Mouse (Mus musculus): ENCODE data around the gene Olfr1371. TPM values are rescaled to one million over a fixed set of nuclear protein-coding genes. Genes with fewer than 3 reads are reported as not detected.
"Not testable (repeated sequence)": the region's sequence is repeated elsewhere in the genome, so short reads cannot be mapped to it uniquely, and the experiment has no call there.

The Olfr1371 gene
- polyA plus RNA-seq, 1 experiment from 2014 or later, result not detected

DNA sequence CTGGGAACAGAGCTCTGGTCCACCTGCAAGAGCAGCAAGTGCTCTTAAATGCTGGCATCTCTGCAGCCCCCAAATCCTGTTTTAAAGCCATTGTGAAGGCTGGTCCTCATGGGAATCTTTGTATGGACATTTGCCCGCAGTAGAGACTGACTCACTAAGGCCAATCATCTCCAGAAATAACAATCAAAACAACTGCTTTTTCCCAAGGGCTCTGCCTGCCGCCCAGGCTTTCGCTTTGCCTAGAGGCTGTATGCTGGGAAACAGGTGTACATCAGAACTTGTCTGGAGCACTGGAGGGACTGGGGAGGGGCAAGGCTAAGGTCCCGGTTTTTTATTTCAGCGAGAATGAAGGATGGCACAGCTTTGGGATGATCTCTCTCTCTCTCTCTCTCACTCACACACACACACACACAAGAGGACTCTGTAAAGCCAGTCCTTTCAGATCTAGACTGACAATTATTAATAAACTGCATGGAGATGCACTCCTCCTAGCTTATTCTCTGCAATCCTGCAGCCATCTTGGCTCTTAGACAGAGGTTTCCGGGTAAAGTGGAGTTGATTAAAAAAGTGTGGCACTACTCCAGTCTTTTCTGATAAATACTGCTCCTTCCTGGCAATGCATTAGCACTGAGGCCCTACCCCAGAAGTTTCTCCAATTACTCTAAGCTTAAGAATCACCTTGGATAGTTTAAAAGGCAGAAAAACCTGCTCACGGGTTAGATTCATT, 15.1 kb upstream of the Olfr1371 start:
- no peak overlapping the region for H3K4me2 ChIP-seq (ENCODE audit: low read depth)
- no peak overlapping the region for H3K9ac ChIP-seq (ENCODE audit: low read length)
- no peaks in the 10 kb centered on the region for H3K36me3 ChIP-seq (ENCODE audit: control insufficient read depth, insufficient read depth, low read length)
- 84% methylated on average over 7 of the region's 7 CpGs for WGBS
- DNase-seq (ENCODE audit: low spot score) (no peak), ATAC-seq (ENCODE audit: insufficient read depth, low FRiP score, low TSS enrichment) (no peak)
- H3K4me1 ChIP-seq (ENCODE audit: control insufficient read depth, insufficient read depth, low read length), result peaks cover 6% of the 10 kb centered on the region; the same call in 1 of the 2 replicates
- no peak overlapping the region for H3K27ac ChIP-seq (ENCODE audit: low read depth, low read length)
- H3K27me3 ChIP-seq (ENCODE audit: control insufficient read depth, insufficient read depth, low read length), result no peaks in the 10 kb centered on the region
- H3K4me3 ChIP-seq (ENCODE audit: low read depth, low read length), result no peak overlapping the region
- H3K9me3 ChIP-seq (ENCODE audit: control insufficient read depth, low read length), result no peaks in the 10 kb centered on the region

DNA sequence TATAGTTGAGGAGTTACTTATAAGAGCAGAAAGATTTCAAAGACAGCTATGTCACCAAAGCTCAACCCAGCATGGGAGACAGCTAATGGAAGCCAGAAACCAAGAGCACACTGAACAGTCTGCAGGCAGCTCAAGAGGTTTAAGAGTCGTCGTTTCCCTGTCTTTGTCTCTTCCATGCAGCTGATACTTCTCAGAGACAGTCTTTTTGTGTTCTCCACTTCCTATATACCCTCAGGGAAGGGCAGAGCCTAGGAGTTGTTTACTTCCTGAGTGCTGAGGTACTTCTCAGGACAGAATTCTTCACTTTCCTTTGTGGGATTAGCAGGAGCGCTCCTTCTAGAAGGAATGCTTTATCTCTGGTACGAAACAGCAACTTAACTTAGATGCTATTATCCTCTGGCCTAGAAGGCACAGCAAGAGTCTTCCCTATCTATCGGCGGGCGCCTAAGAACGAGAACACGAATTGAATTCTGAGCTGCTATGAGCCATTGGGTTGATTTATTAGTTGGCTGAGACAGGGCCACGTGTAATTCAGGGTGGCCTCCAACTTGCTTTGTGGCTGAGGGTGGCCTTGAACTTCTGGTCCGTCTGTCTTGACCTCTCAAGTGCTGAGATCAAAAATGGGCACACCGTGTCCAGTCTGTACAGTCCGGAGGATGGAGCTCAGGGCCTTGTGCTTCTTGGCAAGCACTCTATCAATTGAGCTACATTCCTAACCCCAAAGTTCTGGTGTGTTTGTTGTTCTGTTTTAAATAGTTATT, 13.9 kb upstream of the Olfr1371 start:
- ATAC-seq (ENCODE audit: insufficient read depth, low FRiP score, low TSS enrichment) (no peak), DNase-seq (ENCODE audit: low spot score) (no peak)
- WGBS, result 85% methylated on average over 13 of the region's 13 CpGs
- H3K4me3 ChIP-seq (ENCODE audit: low read depth, low read length), result no peak overlapping the region
- H3K9me3 ChIP-seq (ENCODE audit: control insufficient read depth, low read length), result no peaks in the 10 kb centered on the region
- H3K9ac ChIP-seq (ENCODE audit: low read length), result no peak overlapping the region
- no peak overlapping the region for H3K27ac ChIP-seq (ENCODE audit: low read depth, low read length)
- H3K4me2 ChIP-seq (ENCODE audit: low read depth), result no peak overlapping the region
- H3K27me3 ChIP-seq (ENCODE audit: control insufficient read depth, insufficient read depth, low read length), result no peaks in the 10 kb centered on the region
- no peaks in the 10 kb centered on the region; the same call in 1 of the 2 replicates for H3K4me1 ChIP-seq (ENCODE audit: control insufficient read depth, insufficient read depth, low read length)
- H3K36me3 ChIP-seq (ENCODE audit: control insufficient read depth, insufficient read depth, low read length), result no peaks in the 10 kb centered on the region

DNA sequence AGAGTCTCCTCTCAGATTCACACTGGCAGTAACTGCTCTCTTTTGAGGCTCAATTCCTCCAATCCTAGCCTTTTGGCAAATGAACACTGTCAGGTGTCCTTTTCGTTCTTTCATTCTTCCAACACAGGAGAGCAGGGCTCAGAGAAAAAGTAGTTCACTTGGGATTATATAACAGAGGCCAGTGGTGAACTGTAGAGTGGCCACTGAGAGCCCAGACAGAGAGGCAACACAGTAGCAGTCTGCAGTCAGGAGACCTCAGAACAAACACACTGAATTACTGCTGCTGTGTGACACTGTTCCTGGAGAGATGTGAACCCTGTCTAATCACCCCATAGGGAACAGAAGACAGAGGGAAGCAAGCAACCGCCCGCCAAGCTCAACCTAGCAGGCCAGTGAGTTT, 13.3 kb upstream of the Olfr1371 start:
- H3K27me3 ChIP-seq (ENCODE audit: control insufficient read depth, insufficient read depth, low read length), result no peaks in the 10 kb centered on the region
- H3K9ac ChIP-seq (ENCODE audit: low read length), result no peak overlapping the region
- H3K4me1 ChIP-seq (ENCODE audit: control insufficient read depth, insufficient read depth, low read length), result no peaks in the 10 kb centered on the region; the same call in 1 of the 2 replicates
- H3K9me3 ChIP-seq (ENCODE audit: control insufficient read depth, low read length), result no peaks in the 10 kb centered on the region
- DNase-seq (ENCODE audit: low spot score) (no peak), ATAC-seq (ENCODE audit: insufficient read depth, low FRiP score, low TSS enrichment) (no peak)
- 79% methylated on average over 3 of the region's 3 CpGs for WGBS
- no peak overlapping the region for H3K4me2 ChIP-seq (ENCODE audit: low read depth)
- H3K36me3 ChIP-seq (ENCODE audit: control insufficient read depth, insufficient read depth, low read length), result no peaks in the 10 kb centered on the region
- no peak overlapping the region for H3K4me3 ChIP-seq (ENCODE audit: low read depth, low read length)
- H3K27ac ChIP-seq (ENCODE audit: low read depth, low read length), result no peak overlapping the region

DNA sequence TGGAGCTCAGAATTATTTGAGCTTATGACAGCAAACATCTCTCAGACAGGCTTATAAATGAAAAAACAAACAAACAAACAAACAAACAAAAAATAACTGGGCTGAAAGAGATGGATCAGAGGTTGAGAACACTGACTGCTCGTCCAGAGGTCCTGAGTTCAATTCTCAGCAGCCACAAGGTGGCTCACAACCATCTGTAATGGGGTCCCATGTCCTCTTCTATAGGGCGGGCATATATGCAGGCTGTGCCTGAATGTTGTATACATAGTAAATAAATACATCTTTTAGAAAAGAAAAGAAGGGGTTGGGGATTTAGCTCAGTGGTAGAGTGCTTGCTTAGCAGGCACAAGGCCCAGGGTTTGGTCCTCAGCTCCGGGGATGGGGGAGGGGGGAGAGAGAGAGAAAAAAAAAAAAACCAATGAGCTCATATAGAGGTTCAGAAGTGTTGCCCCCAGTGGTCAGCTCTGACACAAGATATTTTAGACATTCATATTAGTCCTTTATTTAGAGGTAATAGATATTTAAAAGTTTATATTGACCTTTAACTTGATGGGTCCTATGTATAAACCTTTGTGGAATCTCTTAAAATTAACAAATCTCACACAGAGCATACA, 12.3 kb upstream of the Olfr1371 start:
- H3K4me1 ChIP-seq (ENCODE audit: control insufficient read depth, insufficient read depth, low read length), result no peaks in the 10 kb centered on the region; the same call in 1 of the 2 replicates
- DNase-seq (ENCODE audit: low spot score), result no peak
- no peak overlapping the region for H3K9ac ChIP-seq (ENCODE audit: low read length)
- 75% methylated on average over 3 of the region's 3 CpGs for WGBS
- no peaks in the 10 kb centered on the region for H3K36me3 ChIP-seq (ENCODE audit: control insufficient read depth, insufficient read depth, low read length)
- no peak overlapping the region for H3K4me2 ChIP-seq (ENCODE audit: low read depth)
- no peak overlapping the region for H3K27ac ChIP-seq (ENCODE audit: low read depth, low read length)
- no peaks in the 10 kb centered on the region for H3K9me3 ChIP-seq (ENCODE audit: control insufficient read depth, low read length)
- no peak overlapping the region for H3K4me3 ChIP-seq (ENCODE audit: low read depth, low read length)
- H3K27me3 ChIP-seq (ENCODE audit: control insufficient read depth, insufficient read depth, low read length), result no peaks in the 10 kb centered on the region
- no peak for ATAC-seq (ENCODE audit: insufficient read depth, low FRiP score, low TSS enrichment)

DNA sequence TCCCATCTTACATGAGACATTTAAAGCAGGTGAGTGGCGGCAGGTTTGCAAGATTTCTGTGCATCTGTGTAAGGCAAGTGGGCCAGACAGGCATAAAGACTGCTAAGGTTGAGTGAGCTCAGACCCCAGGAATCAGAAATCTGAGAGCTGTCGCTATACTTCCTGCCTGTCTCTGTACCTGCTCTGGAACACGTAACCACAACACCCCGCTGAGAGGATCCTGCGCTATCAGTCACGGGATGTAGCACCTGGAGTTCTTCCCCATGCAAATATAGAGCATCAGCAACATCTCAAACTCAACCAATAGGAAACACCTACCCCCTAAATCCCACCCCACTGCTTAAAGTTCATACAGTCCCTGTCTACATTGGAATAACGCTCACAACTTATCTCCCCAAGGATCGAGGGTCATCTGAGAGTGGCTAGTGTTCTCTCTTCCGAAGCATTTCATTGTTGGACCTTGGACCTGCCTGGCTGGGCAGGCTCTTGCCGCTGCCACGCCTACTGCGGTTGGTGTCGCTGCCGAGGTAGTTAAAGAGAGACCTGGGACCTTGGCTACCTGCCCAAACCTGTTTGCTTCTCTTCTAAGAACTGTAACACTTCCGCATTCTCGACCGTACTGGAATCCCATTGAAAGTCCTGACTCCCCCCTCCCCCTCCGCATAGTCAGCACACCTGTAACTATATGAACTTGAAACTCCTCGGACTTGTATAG, 10.3 kb upstream of the Olfr1371 start:
- WGBS, result 18% methylated on average over 19 of the region's 19 CpGs
- H3K27me3 ChIP-seq (ENCODE audit: control insufficient read depth, insufficient read depth, low read length), result no peaks in the 10 kb centered on the region
- no peak overlapping the region for H3K27ac ChIP-seq (ENCODE audit: low read depth, low read length)
- H3K4me1 ChIP-seq (ENCODE audit: control insufficient read depth, insufficient read depth, low read length), result no peaks in the 10 kb centered on the region
- DNase-seq (ENCODE audit: low spot score) (no peak), ATAC-seq (ENCODE audit: insufficient read depth, low FRiP score, low TSS enrichment) (no peak)
- H3K36me3 ChIP-seq (ENCODE audit: control insufficient read depth, insufficient read depth, low read length), result no peaks in the 10 kb centered on the region
- no peaks in the 10 kb centered on the region for H3K9me3 ChIP-seq (ENCODE audit: control insufficient read depth, low read length)
- no peak overlapping the region for H3K4me3 ChIP-seq (ENCODE audit: low read depth, low read length)
- H3K4me2 ChIP-seq (ENCODE audit: low read depth), result no peak overlapping the region
- no peak overlapping the region for H3K9ac ChIP-seq (ENCODE audit: low read length)

DNA sequence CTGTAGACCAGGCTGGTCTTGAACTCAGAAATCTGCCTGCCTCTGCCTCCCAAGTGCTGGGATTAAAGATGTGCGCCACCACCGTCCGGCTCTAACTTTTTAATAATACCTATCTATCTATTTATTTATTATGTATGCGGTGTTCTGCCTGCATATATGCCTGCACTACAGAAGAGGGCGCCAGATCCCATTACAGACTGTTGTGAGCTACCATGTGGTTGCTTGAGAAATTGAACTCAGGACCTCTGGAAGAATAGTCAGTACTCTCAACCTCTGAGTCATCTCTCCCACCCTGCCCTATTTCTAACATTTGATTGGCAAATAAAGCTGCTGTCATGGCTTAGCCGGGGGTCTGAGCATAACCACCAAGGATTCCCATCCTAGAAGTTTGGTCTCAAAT, 9.1 kb upstream of the Olfr1371 start:
- Histone ChIP-seq H3K4me1 (ENCODE audit: control insufficient read depth, insufficient read depth, low read length) (no peaks in the 10 kb centered on the region), H3K36me3 (ENCODE audit: control insufficient read depth, insufficient read depth, low read length) (no peaks in the 10 kb centered on the region), H3K9me3 (ENCODE audit: control insufficient read depth, low read length) (no peaks in the 10 kb centered on the region), H3K4me2 (ENCODE audit: low read depth) (no peak overlapping the region), H3K27ac (ENCODE audit: low read depth, low read length) (no peak overlapping the region), H3K27me3 (ENCODE audit: control insufficient read depth, insufficient read depth, low read length) (no peaks in the 10 kb centered on the region), H3K9ac (ENCODE audit: low read length) (no peak overlapping the region), H3K4me3 (ENCODE audit: low read depth, low read length) (no peak overlapping the region)
- WGBS, result 77% methylated on average over 6 of the region's 6 CpGs
- no peak for ATAC-seq (ENCODE audit: insufficient read depth, low FRiP score, low TSS enrichment)
- no peak for DNase-seq (ENCODE audit: low spot score)

DNA sequence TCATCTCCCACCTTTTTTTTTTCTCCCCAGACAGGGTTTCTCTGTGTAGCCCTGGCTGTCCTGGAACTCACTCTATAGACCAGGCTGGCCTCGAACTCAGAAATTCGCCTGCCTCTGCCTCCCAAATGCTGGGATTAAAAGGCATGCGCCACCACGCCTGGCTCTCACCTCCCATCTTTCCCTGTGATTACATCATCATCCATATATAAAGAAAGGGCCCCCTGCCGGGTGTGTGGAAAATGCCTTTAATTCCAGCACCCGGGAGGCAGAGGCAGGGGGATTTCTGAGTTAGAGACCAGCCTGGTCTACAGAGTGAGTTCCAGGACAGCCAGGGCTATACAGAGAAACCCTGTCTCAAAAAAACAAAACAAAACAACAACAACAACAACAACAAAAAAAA, 8.1 kb upstream of the Olfr1371 start:
- not testable (repeated sequence) for H3K9ac ChIP-seq (ENCODE audit: low read length); H3K27ac ChIP-seq (ENCODE audit: low read depth, low read length); ATAC-seq (ENCODE audit: insufficient read depth, low FRiP score, low TSS enrichment); H3K9me3 ChIP-seq (ENCODE audit: control insufficient read depth, low read length); H3K4me2 ChIP-seq (ENCODE audit: low read depth); H3K4me3 ChIP-seq (ENCODE audit: low read depth, low read length); H3K27me3 ChIP-seq (ENCODE audit: control insufficient read depth, insufficient read depth, low read length); DNase-seq (ENCODE audit: low spot score); H3K4me1 ChIP-seq (ENCODE audit: control insufficient read depth, insufficient read depth, low read length); H3K36me3 ChIP-seq (ENCODE audit: control insufficient read depth, insufficient read depth, low read length)
- WGBS, result 92% methylated on average over 6 of the region's 6 CpGs

DNA sequence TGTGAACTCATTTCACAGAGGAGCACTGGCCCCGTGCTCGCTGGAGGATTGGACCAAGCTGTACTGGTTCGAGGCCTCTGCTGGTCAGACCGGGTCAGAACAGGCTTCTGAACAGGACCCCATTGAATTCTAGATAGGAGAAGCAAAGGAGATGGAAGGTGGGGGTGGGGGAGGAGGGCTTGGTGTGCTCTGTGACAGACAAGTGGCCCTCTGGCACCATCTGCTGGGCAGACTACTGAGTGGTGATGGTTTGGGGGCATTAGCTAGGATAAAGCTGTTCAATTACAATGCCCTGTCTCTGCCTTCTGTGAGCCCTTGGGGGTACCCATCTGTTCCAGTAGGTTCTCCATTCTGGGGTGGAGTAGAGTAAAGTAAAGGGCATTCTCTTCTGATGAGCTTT, 6.5 kb upstream of the Olfr1371 start:
- no peaks in the 10 kb centered on the region for H3K4me1 ChIP-seq (ENCODE audit: control insufficient read depth, insufficient read depth, low read length)
- DNase-seq (ENCODE audit: low spot score) (peak; percentile 81), ATAC-seq (ENCODE audit: insufficient read depth, low FRiP score, low TSS enrichment) (peak; percentile 55; the same call in 1 of the 2 replicates)
- H3K4me2 ChIP-seq (ENCODE audit: low read depth), result no peak overlapping the region
- H3K36me3 ChIP-seq (ENCODE audit: control insufficient read depth, insufficient read depth, low read length), result no peaks in the 10 kb centered on the region
- H3K27me3 ChIP-seq (ENCODE audit: control insufficient read depth, insufficient read depth, low read length), result no peaks in the 10 kb centered on the region
- H3K27ac ChIP-seq (ENCODE audit: low read depth, low read length), result no peak overlapping the region
- WGBS, result 7% methylated on average over 4 of the region's 4 CpGs
- H3K4me3 ChIP-seq (ENCODE audit: low read depth, low read length), result no peak overlapping the region
- H3K9ac ChIP-seq (ENCODE audit: low read length), result no peak overlapping the region
- H3K9me3 ChIP-seq (ENCODE audit: control insufficient read depth, low read length), result no peaks in the 10 kb centered on the region

Measured in neural tube, embryonic 11.5 days (tissue).